Comparison of ENCODE assay signal across 1 mouse cellular context in the genomic region with DNA sequence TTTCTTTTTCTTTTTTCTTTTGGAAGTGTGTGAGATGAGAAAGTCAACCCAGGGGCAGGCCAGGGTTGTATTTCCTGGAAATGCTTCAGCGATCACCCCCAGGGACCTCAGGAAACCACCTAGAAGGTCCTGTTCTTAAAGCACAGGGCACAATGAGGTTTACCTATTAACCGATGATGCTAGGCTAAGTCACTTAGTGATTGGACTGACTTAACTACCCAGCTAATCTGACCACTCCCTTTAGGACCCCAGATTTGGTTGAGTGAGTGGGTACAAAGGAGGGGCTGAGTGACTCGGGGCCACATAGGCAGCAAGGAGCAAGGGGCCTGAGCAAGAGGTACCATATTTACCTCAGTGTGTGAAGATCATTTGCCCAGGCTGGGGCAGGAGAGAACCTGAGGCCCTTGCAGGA.
TF ChIP-seq lines count a peak whose summit lies in the region.

No protein-coding gene starts in this region.

TF ChIP-seq in CH12.LX, 34 proteins besides CTCF, POLR2A, EP300 and RAD21 (continued from another document):
- TF ChIP-seq HCFC1 (IDR thresholded peaks at IDR 0.05; ENCODE audit: low read depth, low read length) (peak; percentile 39; the same call in 1 of the 2 replicates), SIN3A (IDR thresholded peaks at IDR 0.05; ENCODE audit: low read length) (0 out of 2 replicates have a peak, but pooled peaks have one; percentile 48), PAX5 (IDR thresholded peaks at IDR 0.05; ENCODE audit: low read length) (no peak), MXI1 (IDR thresholded peaks at IDR 0.05; ENCODE audit: low read depth, low read length) (no peak), ZC3H11A (IDR thresholded peaks at IDR 0.05; ENCODE audit: low read depth, low read length) (no peak), ZKSCAN1 (IDR thresholded peaks at IDR 0.05; ENCODE audit: borderline replicate concordance, low read depth, low read length) (no peak), E2F4 (IDR thresholded peaks at IDR 0.05; ENCODE audit: insufficient replicate concordance, low read depth, low read length) (no peak), IRF4 (IDR thresholded peaks at IDR 0.05; ENCODE audit: low read depth, low read length) (peak; percentile 64), POLR2AphosphoS2 (IDR thresholded peaks at IDR 0.05; ENCODE audit: low read depth, low read length) (no peak), MAZ (IDR thresholded peaks at IDR 0.05; ENCODE audit: low read depth, low read length) (no peak), KAT2A (IDR thresholded peaks at IDR 0.05; ENCODE audit: insufficient replicate concordance, low read length) (no peak), CHD2 (IDR thresholded peaks at IDR 0.05; ENCODE audit: low read length) (peak; percentile 97), ZMIZ1 (IDR thresholded peaks at IDR 0.05; ENCODE audit: low read depth, low read length) (peak; percentile 43; the same call in 1 of the 2 replicates), JUND (conservative IDR thresholded peaks at IDR 0.05; ENCODE audit: low read depth, low read length) (no peak), MAFK (IDR thresholded peaks at IDR 0.05; ENCODE audit: insufficient replicate concordance, low read length) (0 out of 2 replicates have a peak, but pooled peaks have one; percentile 19), TBP (conservative IDR thresholded peaks at IDR 0.05; ENCODE audit: low read depth, low read length) (0 out of 2 replicates have a peak, but pooled peaks have one; percentile 49), RCOR1 (conservative IDR thresholded peaks at IDR 0.05; ENCODE audit: low read depth, low read length) (peak; percentile 20; the same call in 1 of the 2 replicates), ZNF384 (IDR thresholded peaks at IDR 0.05; ENCODE audit: low read depth, low read length) (peak; percentile 59), GABPA (IDR thresholded peaks at IDR 0.05; ENCODE audit: insufficient replicate concordance, low read depth, low read length) (no peak)
